Mouse (Mus musculus) embryonic facial prominence, embryonic 10.5 days (tissue): Measurements from ENCODE around the gene Trp63. TPM values are rescaled to one million over a fixed set of nuclear protein-coding genes. Genes with fewer than 3 reads are reported as not detected.

Source experiments
- DNase-seq: peaks from one replicate; pipeline ENCODE4 v3.0.0-alpha.2; 2017; ENCODE audit warnings: low spot score
- H3K27ac ChIP-seq: fragments of 300-500 bp; sonication (generic); replicated peaks from 2 replicates; pipeline ENCODE4 v1.5.1; 2016; ENCODE audit warnings: mild to moderate bottlenecking
- H3K27me3 ChIP-seq: fragments of 300-500 bp; sonication (generic); replicated peaks from 2 replicates; pipeline ENCODE4 v1.6.1; 2016; ENCODE audit warnings: low read depth, mild to moderate bottlenecking; ENCODE audit not compliant: poor library complexity, severe bottlenecking
- H3K36me3 ChIP-seq: fragments of 300-500 bp; sonication (generic); replicated peaks from 2 replicates; pipeline ENCODE4 v1.6.1; 2016; ENCODE audit warnings: mild to moderate bottlenecking, moderate library complexity
- H3K4me1 ChIP-seq: fragments of 300-500 bp; sonication (generic); 2 replicates; pipeline ENCODE4 v1.6.1; 2016
- H3K4me3 ChIP-seq: fragments of 300-500 bp; sonication (generic); 2 replicates; pipeline ENCODE4 v1.5.1; 2016; ENCODE audit warnings: mild to moderate bottlenecking, moderate library complexity
- H3K9me3 ChIP-seq: fragments of 300-500 bp; sonication (generic); 2 replicates; pipeline ENCODE4 v1.6.1; 2016; ENCODE audit warnings: mild to moderate bottlenecking
- WGBS: fragments of 180-500 bp; shearing (Covaris S2); methylation state at CpG from one replicate; pipeline ENCODE4 v1.1.7; 2016; 5-methylcytosine and 5-hydroxymethylcytosine counted together
- polyA plus RNA-seq: library from polyadenylated mRNA; unstranded; fragments of >200 nt; fragmentation: Nextera tagmentation; extraction: Ambion mirVana; gene quantifications from 2 replicates; pipeline ENCODE4 v1.2.1, GENCODE M21; 2016

Trp63 gene
- polyA plus RNA-seq, 1 experiment from 2014 or later = 30.1 TPM

- 94% methylated on average over 5 of the region's 5 CpGs for WGBS
- H3K4me1 ChIP-seq = no peaks in the 10 kb centered on the region
- no peak overlapping the region for H3K27ac ChIP-seq
- H3K4me3 ChIP-seq = no peak overlapping the region
- no peak for DNase-seq
- H3K9me3 ChIP-seq = no peaks in the 10 kb centered on the region
- H3K27me3 ChIP-seq = no peaks in the 10 kb centered on the region
- H3K36me3 ChIP-seq = no peaks in the 10 kb centered on the region
Measured at GRCm38 (mm10) chr16:25727001-25727400, 43.4 kb downstream of the Trp63 start.

GRCm38 (mm10) chr16:25727957-25728506, 44.5 kb downstream of the Trp63 start:
- Histone ChIP-seq H3K4me3 (no peak overlapping the region), H3K9me3 (no peaks in the 10 kb centered on the region), H3K27ac (no peak overlapping the region), H3K36me3 (no peaks in the 10 kb centered on the region), H3K27me3 (no peaks in the 10 kb centered on the region), H3K4me1 (no peaks in the 10 kb centered on the region)
- DNase-seq = no peak
- WGBS = 69% methylated on average over 7 of the region's 7 CpGs

- H3K27me3 ChIP-seq = no peaks in the 10 kb centered on the region
- H3K36me3 ChIP-seq = no peaks in the 10 kb centered on the region
- WGBS = 80% methylated on average over 3 of the region's 3 CpGs
- H3K4me3 ChIP-seq = no peak overlapping the region
- no peak for DNase-seq
- 0 out of 2 replicates have a peak, but pooled peaks cover 5% of the 10 kb centered on the region for H3K4me1 ChIP-seq
- no peak overlapping the region for H3K27ac ChIP-seq
- H3K9me3 ChIP-seq = no peaks in the 10 kb centered on the region
Measured at GRCm38 (mm10) chr16:25736912-25737311, 53.3 kb downstream of the Trp63 start.

DNA sequence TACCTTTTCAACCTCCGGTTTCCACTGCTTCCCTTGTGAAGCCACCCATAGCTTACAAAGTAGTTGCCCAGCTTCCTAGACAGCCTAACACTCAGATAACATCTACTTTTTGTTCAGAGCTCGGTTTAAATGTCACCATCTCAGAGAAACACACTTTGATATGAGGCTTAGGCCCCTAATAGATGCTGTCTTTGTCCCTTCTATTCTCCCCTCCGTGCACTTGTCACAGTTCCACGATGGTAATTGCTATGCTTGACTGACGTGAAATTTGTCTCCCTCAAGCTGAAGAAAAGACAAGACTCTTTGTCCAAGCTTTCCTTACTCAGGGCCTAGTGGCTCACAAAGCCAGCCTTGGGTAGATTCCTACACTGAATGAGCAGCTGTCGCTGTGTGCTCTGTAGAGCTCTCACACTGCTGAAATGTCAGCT, 54.1 kb downstream of the Trp63 start:
- DNase-seq = no peak
- H3K4me3 ChIP-seq = no peak overlapping the region
- H3K27me3 ChIP-seq = no peaks in the 10 kb centered on the region
- 24% methylated on average over 6 of the region's 6 CpGs for WGBS
- H3K9me3 ChIP-seq = no peaks in the 10 kb centered on the region
- H3K4me1 ChIP-seq = 0 out of 2 replicates have a peak, but pooled peaks cover 5% of the 10 kb centered on the region
- no peak overlapping the region for H3K27ac ChIP-seq
- no peaks in the 10 kb centered on the region for H3K36me3 ChIP-seq

- WGBS = 31% methylated on average over 3 of the region's 3 CpGs
- Histone ChIP-seq H3K36me3 (no peaks in the 10 kb centered on the region), H3K9me3 (no peaks in the 10 kb centered on the region), H3K27me3 (no peaks in the 10 kb centered on the region), H3K27ac (no peak overlapping the region), H3K4me1 (peaks cover 6% of the 10 kb centered on the region), H3K4me3 (no peak overlapping the region)
- no peak for DNase-seq
Measured at GRCm38 (mm10) chr16:25746807-25747206, 63.2 kb downstream of the Trp63 start.

GRCm38 (mm10) chr16:25751866-25752265, 68.3 kb downstream of the Trp63 start:
- H3K27ac ChIP-seq = no peak overlapping the region
- peaks cover 2% of the 10 kb centered on the region for H3K4me1 ChIP-seq
- H3K4me3 ChIP-seq = no peak overlapping the region
- DNase-seq = no peak
- 81% methylated on average over 11 of the region's 11 CpGs for WGBS
- no peaks in the 10 kb centered on the region for H3K27me3 ChIP-seq
- no peaks in the 10 kb centered on the region for H3K36me3 ChIP-seq
- no peaks in the 10 kb centered on the region for H3K9me3 ChIP-seq

DNA sequence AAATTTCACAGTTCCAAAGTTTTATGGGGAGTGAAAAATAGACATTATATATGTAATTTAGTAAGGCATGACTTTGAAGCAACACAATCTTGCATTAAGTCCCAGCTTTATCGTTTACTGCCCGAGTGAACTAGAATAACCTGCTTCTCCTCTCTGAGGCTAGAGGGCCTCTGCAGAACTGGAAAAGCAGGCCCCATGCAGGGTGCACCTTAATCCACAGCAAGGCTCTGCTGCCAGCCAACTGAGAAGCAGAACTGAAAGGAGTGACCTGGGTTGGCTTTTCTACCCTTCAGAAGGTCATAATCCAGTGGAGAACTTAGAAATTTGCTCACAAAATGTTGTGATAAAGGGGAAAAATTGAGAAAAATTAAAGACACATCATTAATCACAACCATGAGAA, 74.5 kb downstream of the Trp63 start:
- 73% methylated on average over 2 of the region's 2 CpGs for WGBS
- Histone ChIP-seq H3K4me1 (no peaks in the 10 kb centered on the region), H3K4me3 (no peak overlapping the region), H3K36me3 (no peaks in the 10 kb centered on the region), H3K27me3 (no peaks in the 10 kb centered on the region), H3K9me3 (no peaks in the 10 kb centered on the region), H3K27ac (no peak overlapping the region)
- peak; percentile 26 for DNase-seq

- Histone ChIP-seq H3K36me3 (no peaks in the 10 kb centered on the region), H3K9me3 (no peaks in the 10 kb centered on the region), H3K27me3 (no peaks in the 10 kb centered on the region), H3K27ac (no peak overlapping the region), H3K4me1 (no peaks in the 10 kb centered on the region), H3K4me3 (no peak overlapping the region)
- no peak for DNase-seq
- 83% methylated on average over 5 of the region's 5 CpGs for WGBS
Measured at GRCm38 (mm10) chr16:25765549-25765948, 82.0 kb downstream of the Trp63 start.

GRCm38 (mm10) chr16:25774611-25775010, 91.0 kb downstream of the Trp63 start:
- Histone ChIP-seq H3K27ac (no peak overlapping the region), H3K4me1 (no peaks in the 10 kb centered on the region), H3K27me3 (no peaks in the 10 kb centered on the region), H3K4me3 (no peak overlapping the region), H3K9me3 (no peaks in the 10 kb centered on the region), H3K36me3 (no peaks in the 10 kb centered on the region)
- 56% methylated on average over 7 of the region's 7 CpGs for WGBS
- no peak for DNase-seq

- Histone ChIP-seq H3K36me3 (no peaks in the 10 kb centered on the region), H3K9me3 (no peaks in the 10 kb centered on the region), H3K4me1 (no peaks in the 10 kb centered on the region), H3K27ac (no peak overlapping the region), H3K4me3 (no peak overlapping the region), H3K27me3 (no peaks in the 10 kb centered on the region)
- 86% methylated on average over 1 of the region's 1 CpGs for WGBS
- DNase-seq = no peak
Measured at GRCm38 (mm10) chr16:25777501-25777900, 93.9 kb downstream of the Trp63 start.

DNA sequence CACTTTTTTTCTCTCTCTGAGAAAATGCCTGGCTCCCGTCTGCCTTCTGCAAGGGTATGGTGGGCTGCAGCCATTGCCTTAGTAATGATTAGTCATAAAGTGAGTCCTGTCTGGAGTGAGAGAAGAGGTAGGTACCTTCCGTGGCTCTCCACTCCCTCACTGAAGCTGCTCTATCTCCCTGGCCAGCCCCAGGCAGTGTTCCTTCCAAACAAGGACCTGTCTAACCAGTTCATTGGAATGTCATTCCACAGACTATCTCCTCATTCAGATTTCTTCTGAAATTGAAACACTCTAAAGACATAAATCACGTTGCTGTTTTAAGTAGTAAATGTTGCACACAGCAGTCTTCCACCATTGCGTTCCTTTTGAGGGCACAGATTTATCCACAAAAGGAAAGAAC, 96.4 kb downstream of the Trp63 start:
- Histone ChIP-seq H3K36me3 (no peaks in the 10 kb centered on the region), H3K9me3 (no peaks in the 10 kb centered on the region), H3K4me3 (no peak overlapping the region), H3K27me3 (no peaks in the 10 kb centered on the region), H3K27ac (no peak overlapping the region), H3K4me1 (no peaks in the 10 kb centered on the region)
- 61% methylated on average over 4 of the region's 4 CpGs for WGBS
- peak; percentile 27 for DNase-seq

DNA sequence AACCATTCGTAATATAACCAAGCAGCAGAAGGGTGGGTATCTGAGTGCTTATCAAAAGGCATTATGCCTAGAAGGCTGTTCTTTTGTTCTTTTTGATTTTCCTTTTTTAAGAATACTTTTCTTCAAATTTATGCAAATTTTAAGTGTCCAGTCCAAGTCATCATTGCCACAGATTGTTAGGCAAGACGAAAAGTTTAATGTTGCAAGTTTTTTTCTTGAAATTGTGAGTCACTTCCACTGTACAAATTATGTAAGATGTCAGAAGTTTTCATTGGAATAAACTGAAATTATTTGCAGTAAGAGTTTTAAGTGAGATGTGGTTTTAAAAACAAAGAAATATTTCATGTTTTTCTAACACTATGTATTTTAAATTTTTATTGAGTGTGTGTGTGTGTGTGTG, 100.7 kb downstream of the Trp63 start:
- Histone ChIP-seq H3K4me1 (peaks cover 9% of the 10 kb centered on the region), H3K4me3 (no peak overlapping the region), H3K36me3 (no peaks in the 10 kb centered on the region), H3K27me3 (no peaks in the 10 kb centered on the region), H3K9me3 (no peaks in the 10 kb centered on the region), H3K27ac (no peak overlapping the region)
- 86% methylated on average over 2 of the region's 2 CpGs for WGBS
- no peak for DNase-seq

DNA sequence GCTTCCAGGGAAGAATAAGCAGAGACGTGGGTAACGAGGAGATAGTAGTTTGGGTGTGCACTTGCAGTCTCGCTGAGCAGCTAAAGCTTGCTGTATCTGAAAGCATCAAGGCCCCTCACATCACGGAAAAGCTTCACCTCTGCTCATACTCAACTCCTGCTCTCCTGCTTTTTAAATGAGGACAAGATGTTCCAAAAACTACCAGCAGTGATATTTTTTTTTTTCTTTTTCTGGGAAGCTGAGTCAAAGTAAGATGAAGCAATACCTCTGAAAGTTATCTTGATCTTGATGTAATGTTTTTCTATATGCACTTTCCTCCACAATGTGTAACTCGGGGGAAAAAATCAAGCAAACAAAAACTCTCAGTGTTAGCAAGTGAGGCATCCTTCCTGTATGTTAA, 102.9 kb downstream of the Trp63 start:
- Histone ChIP-seq H3K4me1 (peaks cover 12% of the 10 kb centered on the region), H3K9me3 (no peaks in the 10 kb centered on the region), H3K27me3 (no peaks in the 10 kb centered on the region), H3K27ac (no peak overlapping the region), H3K36me3 (no peaks in the 10 kb centered on the region), H3K4me3 (no peak overlapping the region)
- WGBS = 56% methylated on average over 5 of the region's 5 CpGs
- no peak for DNase-seq
